Mouse (Mus musculus) kidney, embryonic 14.5 days (tissue): Measurements from ENCODE around the gene Arhgap1. TPM values are rescaled to one million over a fixed set of nuclear protein-coding genes. Genes with fewer than 3 reads are reported as not detected.

ENCODE experiments used
- ATAC-seq: fragments of 200-750 bp; cut with Nextera tagmentation; 2 replicates; pipeline ENCODE4 v1.8.0; 2017; ENCODE audit warnings: moderate number of reproducible peaks, mild to moderate bottlenecking, moderate TSS enrichment, moderate library complexity; ENCODE audit not compliant: low FRiP score, low TSS enrichment
- H3K27ac ChIP-seq: fragments of 300-500 bp; sonication (generic); 2 replicates; pipeline ENCODE4 v1.5.1; 2014; ENCODE audit warnings: low read depth, mild to moderate bottlenecking, low read length, moderate library complexity, mixed read lengths
- H3K27me3 ChIP-seq: fragments of 300-500 bp; sonication (generic); 2 replicates; pipeline ENCODE4 v1.6.1; 2014; ENCODE audit warnings: mild to moderate bottlenecking, low read length; ENCODE audit not compliant: control insufficient read depth, insufficient read depth
- H3K36me3 ChIP-seq: fragments of 300-500 bp; sonication (generic); 2 replicates; pipeline ENCODE4 v1.6.1; 2014; ENCODE audit warnings: low read length, mixed read lengths; ENCODE audit not compliant: control insufficient read depth, insufficient read depth
- H3K4me1 ChIP-seq: fragments of 300-500 bp; sonication (generic); 2 replicates; pipeline ENCODE4 v1.6.1; 2014; ENCODE audit warnings: low read length, mixed read lengths; ENCODE audit not compliant: control insufficient read depth, insufficient read depth
- H3K4me2 ChIP-seq: fragments of 300-500 bp; sonication (generic); replicated peaks from 2 replicates; pipeline ENCODE4 v1.6.1; 2014; ENCODE audit warnings: low read depth, mild to moderate bottlenecking, low read length
- H3K4me3 ChIP-seq: fragments of 300-500 bp; sonication (generic); 2 replicates; pipeline ENCODE4 v1.5.1; 2014; ENCODE audit warnings: mild to moderate bottlenecking, low read length
- H3K9ac ChIP-seq: fragments of 300-500 bp; sonication (generic); 2 replicates; pipeline ENCODE4 v1.6.1; 2014; ENCODE audit warnings: low read depth, mild to moderate bottlenecking, low read length, moderate library complexity
- H3K9me3 ChIP-seq: fragments of 300-500 bp; sonication (generic); 2 replicates; pipeline ENCODE4 v1.6.1; 2016; ENCODE audit warnings: low read length; ENCODE audit not compliant: control insufficient read depth
- whole genome bisulfite sequencing: fragments of 180-500 bp; shearing (Covaris S2); extraction: QIAGEN DNeasy Blood & Tissue Kit; methylation state at CpG from one replicate; pipeline ENCODE4 v1.1.7; 2014; 5-methylcytosine and 5-hydroxymethylcytosine counted together
- polyA plus RNA-seq: library from polyadenylated mRNA; unstranded; fragments of >200 nt; fragmentation: Nextera tagmentation; extraction: Ambion mirVana; gene quantifications from 2 replicates; pipeline ENCODE4 v1.2.1, GENCODE M21; 2014

Gene Arhgap1
- polyA plus RNA-seq, 1 experiment from 2014 or later = 119 TPM

GRCm38 (mm10) chr2:91652863-91653262, 3.2 kb downstream of the Arhgap1 start:
- Histone ChIP-seq H3K9ac (no peak overlapping the region), H3K4me3 (no peak overlapping the region), H3K4me2 (no peak overlapping the region), H3K27me3 (no peaks in the 10 kb centered on the region), H3K9me3 (no peaks in the 10 kb centered on the region), H3K27ac (no peak overlapping the region), H3K36me3 (peaks cover 41% of the 10 kb centered on the region), H3K4me1 (peaks cover 26% of the 10 kb centered on the region)
- ATAC-seq = no peak
- WGBS = 36% methylated on average over 6 of the region's 6 CpGs

DNA sequence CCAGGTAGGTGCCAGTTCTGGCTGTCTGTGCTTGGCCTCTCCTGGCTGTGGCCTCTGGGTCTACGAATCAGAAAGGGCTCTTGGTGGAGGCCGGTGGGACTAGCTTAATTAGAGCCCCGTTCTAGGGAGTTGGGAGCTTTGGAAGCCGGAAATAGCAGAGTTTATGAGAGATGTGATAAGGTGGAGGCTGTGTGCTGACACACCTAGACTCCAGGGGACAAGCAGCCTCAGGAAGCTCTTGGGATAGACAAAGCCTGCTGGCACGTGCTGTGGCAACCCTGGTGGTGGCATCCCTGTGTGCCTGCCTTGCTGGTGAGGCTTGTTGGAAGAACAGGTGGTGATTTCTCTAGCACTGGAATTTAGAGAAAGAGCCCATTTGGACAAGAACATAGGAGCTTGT, 5.7 kb downstream of the Arhgap1 start:
- ATAC-seq = no peak
- Histone ChIP-seq H3K36me3 (peaks cover 62% of the 10 kb centered on the region), H3K4me3 (no peak overlapping the region), H3K4me1 (peaks cover 18% of the 10 kb centered on the region), H3K27ac (no peak overlapping the region), H3K4me2 (no peak overlapping the region), H3K9ac (no peak overlapping the region), H3K9me3 (no peaks in the 10 kb centered on the region), H3K27me3 (no peaks in the 10 kb centered on the region)
- 90% methylated on average over 5 of the region's 5 CpGs for WGBS

GRCm38 (mm10) chr2:91655827-91656226, 6.2 kb downstream of the Arhgap1 start:
- Histone ChIP-seq H3K27me3 (no peaks in the 10 kb centered on the region), H3K4me3 (no peak overlapping the region), H3K9me3 (no peaks in the 10 kb centered on the region), H3K4me1 (peaks cover 16% of the 10 kb centered on the region), H3K36me3 (peaks cover 63% of the 10 kb centered on the region), H3K27ac (no peak overlapping the region), H3K4me2 (no peak overlapping the region), H3K9ac (no peak overlapping the region)
- WGBS = 71% methylated on average over 6 of the region's 6 CpGs
- no peak for ATAC-seq

DNA sequence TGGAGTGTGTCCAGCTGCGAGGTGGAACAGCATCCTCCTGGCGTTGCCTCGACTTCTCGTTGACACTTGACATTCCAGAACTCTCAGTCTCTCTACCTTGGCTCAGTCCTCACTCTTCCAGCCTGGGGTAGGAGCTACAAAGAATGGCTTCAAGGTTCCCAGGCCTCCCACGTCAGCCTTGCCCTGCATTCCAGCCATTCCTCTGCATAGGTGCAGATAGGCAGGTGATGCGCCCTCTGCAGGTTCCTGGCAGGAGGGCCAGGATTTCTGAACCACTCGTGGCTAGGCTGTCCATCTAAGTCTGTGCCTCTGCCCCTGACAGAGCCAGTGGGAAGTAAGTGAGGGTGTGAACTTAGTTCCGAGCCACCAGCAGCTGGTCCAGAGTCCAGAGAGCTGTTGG, 7.1 kb downstream of the Arhgap1 start:
- Histone ChIP-seq H3K27ac (no peak overlapping the region), H3K4me2 (no peak overlapping the region), H3K27me3 (no peaks in the 10 kb centered on the region), H3K4me3 (no peak overlapping the region), H3K9me3 (no peaks in the 10 kb centered on the region), H3K36me3 (peaks cover 72% of the 10 kb centered on the region), H3K9ac (no peak overlapping the region), H3K4me1 (peaks cover 9% of the 10 kb centered on the region)
- 73% methylated on average over 8 of the region's 8 CpGs for WGBS
- no peak for ATAC-seq

DNA sequence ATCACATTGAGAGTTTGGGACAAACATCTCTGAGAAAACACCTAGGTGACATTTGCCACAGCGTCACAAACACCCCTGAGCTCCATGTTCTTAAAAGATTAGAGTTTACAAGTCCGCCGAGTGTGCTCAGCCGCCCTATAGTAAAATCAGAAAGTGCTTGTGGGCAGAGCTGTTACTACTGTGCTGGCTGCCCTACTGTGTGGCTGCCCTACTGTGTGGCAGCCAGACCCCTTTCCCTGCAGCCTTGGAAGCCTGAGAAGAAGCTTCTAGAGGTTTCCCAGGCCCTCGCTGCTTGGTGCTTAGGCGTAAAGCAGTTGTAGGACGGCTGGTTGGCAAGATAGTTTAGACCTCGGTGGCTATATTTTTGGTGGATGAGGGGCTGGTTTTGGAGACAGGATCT, 10.0 kb downstream of the Arhgap1 start:
- H3K27me3 ChIP-seq = no peaks in the 10 kb centered on the region
- H3K27ac ChIP-seq = no peak overlapping the region
- H3K9me3 ChIP-seq = no peaks in the 10 kb centered on the region
- H3K4me1 ChIP-seq = no peaks in the 10 kb centered on the region
- H3K4me2 ChIP-seq = no peak overlapping the region
- H3K36me3 ChIP-seq = peaks cover 90% of the 10 kb centered on the region
- 97% methylated on average over 8 of the region's 8 CpGs for WGBS
- H3K9ac ChIP-seq = no peak overlapping the region
- ATAC-seq = no peak
- H3K4me3 ChIP-seq = no peak overlapping the region

GRCm38 (mm10) chr2:91660981-91661380, 11.3 kb downstream of the Arhgap1 start:
- Histone ChIP-seq H3K36me3 (peaks cover 80% of the 10 kb centered on the region), H3K27ac (no peak overlapping the region), H3K27me3 (no peaks in the 10 kb centered on the region), H3K9ac (no peak overlapping the region), H3K4me1 (no peaks in the 10 kb centered on the region), H3K4me3 (no peak overlapping the region), H3K9me3 (no peaks in the 10 kb centered on the region), H3K4me2 (no peak overlapping the region)
- WGBS = 93% methylated on average over 6 of the region's 6 CpGs
- no peak for ATAC-seq

DNA sequence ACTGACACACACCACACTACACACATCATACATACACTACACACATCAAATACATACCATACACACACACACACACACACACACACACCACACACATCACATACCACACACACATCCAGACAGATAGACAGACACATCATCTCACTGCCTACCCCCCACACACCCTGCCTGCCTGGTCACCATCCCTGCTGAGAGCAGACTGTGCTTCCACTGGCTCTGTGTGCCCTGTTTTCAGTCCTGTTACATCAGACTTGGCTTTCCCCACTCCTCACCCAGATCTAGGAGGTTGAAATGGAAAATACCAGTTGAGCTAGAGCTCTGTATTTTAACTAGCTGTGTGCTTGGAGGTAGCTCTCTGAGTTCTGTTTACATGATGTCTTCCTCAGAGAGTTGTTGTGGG, 15.1 kb downstream of the Arhgap1 start:
- no peak overlapping the region for H3K4me3 ChIP-seq
- no peaks in the 10 kb centered on the region for H3K9me3 ChIP-seq
- no peak overlapping the region for H3K4me2 ChIP-seq
- no peak overlapping the region for H3K27ac ChIP-seq
- H3K4me1 ChIP-seq = no peaks in the 10 kb centered on the region
- H3K27me3 ChIP-seq = no peaks in the 10 kb centered on the region
- no peak overlapping the region for H3K9ac ChIP-seq
- peaks cover 75% of the 10 kb centered on the region for H3K36me3 ChIP-seq
- ATAC-seq = no peak

DNA sequence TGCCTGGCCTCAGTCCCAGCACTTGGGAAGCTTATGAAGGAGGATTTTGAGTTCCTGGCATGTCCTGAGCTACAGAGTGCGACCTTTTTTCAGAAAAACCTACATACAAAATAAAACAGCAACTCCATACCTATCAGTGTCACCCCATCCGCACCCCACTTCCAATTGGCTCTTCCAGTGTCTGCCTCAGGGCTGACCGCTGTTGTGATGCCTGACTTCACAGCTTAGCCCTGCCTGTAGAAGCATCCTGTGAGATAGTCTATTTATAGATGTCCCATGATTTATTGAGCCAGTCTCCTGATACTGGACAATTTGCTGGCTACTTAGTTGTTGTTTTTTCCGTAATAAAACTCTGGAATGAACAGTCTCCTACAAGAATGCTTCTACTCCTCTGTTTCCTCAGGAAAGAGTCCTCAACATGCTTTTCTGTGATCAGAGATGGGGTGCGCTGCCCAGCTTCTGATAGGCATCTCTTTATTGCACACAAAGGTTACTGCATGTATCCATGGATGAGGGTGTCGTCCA, 16.8 kb downstream of the Arhgap1 start:
- 77% methylated on average over 6 of the region's 6 CpGs for WGBS
- H3K9me3 ChIP-seq = no peaks in the 10 kb centered on the region
- H3K9ac ChIP-seq = no peak overlapping the region
- H3K36me3 ChIP-seq = peaks cover 80% of the 10 kb centered on the region
- no peak overlapping the region for H3K4me2 ChIP-seq
- ATAC-seq = no peak
- H3K4me1 ChIP-seq = no peaks in the 10 kb centered on the region
- H3K27ac ChIP-seq = no peak overlapping the region
- H3K4me3 ChIP-seq = no peak overlapping the region
- no peaks in the 10 kb centered on the region for H3K27me3 ChIP-seq

GRCm38 (mm10) chr2:91667747-91668146, 18.1 kb downstream of the Arhgap1 start:
- Histone ChIP-seq H3K9ac (no peak overlapping the region), H3K4me1 (no peaks in the 10 kb centered on the region), H3K27ac (no peak overlapping the region), H3K4me3 (no peak overlapping the region), H3K4me2 (no peak overlapping the region), H3K36me3 (peaks cover 76% of the 10 kb centered on the region), H3K9me3 (no peaks in the 10 kb centered on the region), H3K27me3 (no peaks in the 10 kb centered on the region)
- 89% methylated on average over 2 of the region's 2 CpGs for WGBS
- ATAC-seq = no peak
